8 mouse cellular contexts compared by ENCODE assay signal in genomic region chr8:8657692-8658355, GRCm38 (mm10). TPM values are rescaled to one million over a fixed set of nuclear protein-coding genes. Genes with fewer than 3 reads are reported as not detected.
DNase-seq lines count a peak whose midpoint lies in the region; ATAC-seq and TF ChIP-seq lines count a peak whose summit lies in the region.

No protein-coding gene starts in this region.

- no peak for DNase-seq in kidney, postnatal 0 days (ENCODE audit: low spot score)
- DNase-seq in kidney, postnatal 36 days: no peak
- DNase-seq in limb, embryonic 10.5 days (ENCODE audit: low spot score): no peak
- no peak for DNase-seq in layer of hippocampus, postnatal 14 days (ENCODE audit: low spot score in 2 of 2)
- no peak for DNase-seq in layer of hippocampus, adult 11-12 months (ENCODE audit: low spot score)
- no peak for DNase-seq in cerebellum, postnatal 4 days (ENCODE audit: low spot score in 2 of 2)

- H3K9me3 ChIP-seq in kidney, postnatal 0 days (replicated peaks; ENCODE audit: low read length): no peaks in the 10 kb centered on the region
- no peaks in the 10 kb centered on the region for H3K9me3 ChIP-seq in embryonic facial prominence, embryonic 15.5 days (replicated peaks)
- no peaks in the 10 kb centered on the region for H3K9me3 ChIP-seq in limb, embryonic 10.5 days (replicated peaks)
- no peaks in the 10 kb centered on the region for H3K9me3 ChIP-seq in neural tube, embryonic 15.5 days (replicated peaks)

- H3K27me3 ChIP-seq in kidney, postnatal 0 days (ENCODE audit: insufficient read depth, low read length): no peaks in the 10 kb centered on the region
- no peaks in the 10 kb centered on the region for H3K27me3 ChIP-seq in embryonic facial prominence, embryonic 15.5 days
- H3K27me3 ChIP-seq in limb, embryonic 10.5 days (ENCODE audit: low read depth, poor library complexity, severe bottlenecking): no peaks in the 10 kb centered on the region
- no peaks in the 10 kb centered on the region for H3K27me3 ChIP-seq in neural tube, embryonic 15.5 days (replicated peaks)

- H3K9ac ChIP-seq in kidney, postnatal 0 days (ENCODE audit: low read depth, low read length): peak overlapping the region; percentile 49
- 0 out of 2 replicates have a peak overlapping the region, but pooled peaks have one; percentile 23 for H3K9ac ChIP-seq in embryonic facial prominence, embryonic 15.5 days
- peak overlapping the region; percentile 93 for H3K9ac ChIP-seq in neural tube, embryonic 15.5 days (replicated peaks)

- H3K4me3 ChIP-seq in kidney, postnatal 0 days (replicated peaks; ENCODE audit: low read depth, low read length): peak overlapping the region; percentile 88
- H3K4me3 ChIP-seq in embryonic facial prominence, embryonic 15.5 days (replicated peaks): peak overlapping the region; percentile 89
- peak overlapping the region; percentile 95 for H3K4me3 ChIP-seq in limb, embryonic 10.5 days
- peak overlapping the region; percentile 84 for H3K4me3 ChIP-seq in neural tube, embryonic 15.5 days (replicated peaks)

- WGBS in kidney, postnatal 0 days: 56% methylated on average over 5 of the region's 5 CpGs
- WGBS in embryonic facial prominence, embryonic 15.5 days: 24% methylated on average over 5 of the region's 5 CpGs
- 37% methylated on average over 5 of the region's 5 CpGs for WGBS in limb, embryonic 10.5 days
- WGBS in neural tube, embryonic 15.5 days: 16% methylated on average over 5 of the region's 5 CpGs

- peaks cover 4% of the 10 kb centered on the region for H3K4me1 ChIP-seq in kidney, postnatal 0 days (replicated peaks; ENCODE audit: insufficient read depth, low read length)
- H3K4me1 ChIP-seq in embryonic facial prominence, embryonic 15.5 days: peaks cover 50% of the 10 kb centered on the region
- peaks cover 72% of the 10 kb centered on the region for H3K4me1 ChIP-seq in limb, embryonic 10.5 days
- peaks cover 55% of the 10 kb centered on the region for H3K4me1 ChIP-seq in neural tube, embryonic 15.5 days

- H3K27ac ChIP-seq in kidney, postnatal 0 days: no peak overlapping the region
- H3K27ac ChIP-seq in embryonic facial prominence, embryonic 15.5 days (replicated peaks): peak overlapping the region; percentile 89
- peak overlapping the region; percentile 97 for H3K27ac ChIP-seq in limb, embryonic 10.5 days
- H3K27ac ChIP-seq in neural tube, embryonic 15.5 days (replicated peaks): peak overlapping the region; percentile 69

- ATAC-seq in kidney, postnatal 0 days (replicated peaks; ENCODE audit: low FRiP score, low read depth): no peak
- no peak for ATAC-seq in embryonic facial prominence, embryonic 15.5 days (ENCODE audit: insufficient number of reproducible peaks, low FRiP score, low TSS enrichment, low read depth)
- ATAC-seq in neural tube, embryonic 15.5 days (ENCODE audit: low FRiP score): no peak

- TF ChIP-seq CTCF in kidney, postnatal 0 days (IDR thresholded peaks at IDR 0.05; ENCODE audit: low read depth): no peak

- peak overlapping the region; percentile 93 for H3K4me2 ChIP-seq in kidney, postnatal 0 days (ENCODE audit: low read length)
- H3K4me2 ChIP-seq in embryonic facial prominence, embryonic 15.5 days (replicated peaks): peak overlapping the region; percentile 84
- peak overlapping the region; percentile 72 for H3K4me2 ChIP-seq in neural tube, embryonic 15.5 days

- no peaks in the 10 kb centered on the region for H3K36me3 ChIP-seq in kidney, postnatal 0 days (ENCODE audit: insufficient read depth, low read length)
- H3K36me3 ChIP-seq in embryonic facial prominence, embryonic 15.5 days: no peaks in the 10 kb centered on the region
- no peaks in the 10 kb centered on the region for H3K36me3 ChIP-seq in limb, embryonic 10.5 days
- no peaks in the 10 kb centered on the region for H3K36me3 ChIP-seq in neural tube, embryonic 15.5 days

RNA-seq across cellular contexts. Expression of gene Efnb2, which starts 3.2 kb away (rescaled TPM):
- polyA plus RNA-seq in kidney, postnatal 0 days (2015; fragmentation: Nextera tagmentation; extraction: Ambion mirVana): 24.0 and 27.4 TPM in 2 replicates
- polyA plus RNA-seq in embryonic facial prominence, embryonic 15.5 days (2015; fragmentation: Nextera tagmentation; extraction: Ambion mirVana): 27.1 and 30.6 TPM in 2 replicates
- polyA plus RNA-seq in limb, embryonic 10.5 days (2016; fragmentation: Nextera tagmentation; extraction: Ambion mirVana): 27.3 and 28.5 TPM in 2 replicates
- polyA plus RNA-seq in neural tube, embryonic 15.5 days (2015; fragmentation: Nextera tagmentation; extraction: Ambion mirVana): 14.7 TPM in 2 replicates
- 10 to 100 TPM; 31.6 to 35.0 TPM for total RNA-seq in layer of hippocampus, postnatal 14 days (2021)

RNA-seq across cellular contexts. Expression of gene Arglu1, which starts 32.5 kb away (rescaled TPM):
- 160 and 169 TPM in 2 replicates for polyA plus RNA-seq in kidney, postnatal 0 days (2015; fragmentation: Nextera tagmentation; extraction: Ambion mirVana)
- 140 and 144 TPM in 2 replicates for polyA plus RNA-seq in embryonic facial prominence, embryonic 15.5 days (2015; fragmentation: Nextera tagmentation; extraction: Ambion mirVana)
- polyA plus RNA-seq in limb, embryonic 10.5 days (2016; fragmentation: Nextera tagmentation; extraction: Ambion mirVana): 164 and 175 TPM in 2 replicates
- polyA plus RNA-seq in neural tube, embryonic 15.5 days (2015; fragmentation: Nextera tagmentation; extraction: Ambion mirVana): 148 and 164 TPM in 2 replicates
- total RNA-seq in layer of hippocampus, postnatal 14 days (2021): 100 to 1,000 TPM in 1 of 2 experiments, 10 to 100 TPM in 1; 96.8 to 108 TPM

Comparison
In these comparisons a context has a peak if more than half of its experiments do, and no peak if none do; other contexts are left out.
1. H3K9ac ChIP-seq: peak in every context shown above with its lines; median percentile 93 in neural tube, embryonic 15.5 days; 49 in kidney, postnatal 0 days; 23 in embryonic facial prominence, embryonic 15.5 days.